Mouse (Mus musculus) MEL (cell line): ENCODE measurements at regions not wholly inside any gene's neighbourhood (a gene's known extent, or its start where the extent isn't known, plus 50 kb on each side); places are given as distances from the start of the nearest gene placed in this dataset.

Experiments
- DNase-seq: peaks from one replicate; pipeline ENCODE4 v3.0.0; 2011; ENCODE audit warnings: low read depth, low spot score
- H3K27ac ChIP-seq: 2 replicates; pipeline ENCODE4 v1.5.1; 2012; ENCODE audit warnings: low read depth, mild to moderate bottlenecking, control low read depth, low read length, moderate library complexity; ENCODE audit not compliant: control insufficient read depth
- H3K27me3 ChIP-seq, 2 experiments: fragments of 150-350 bp in 1 of 2; sonication (generic) in 1 of 2; 2 replicates each; pipeline ENCODE4 v1.6.1; 2012; ENCODE audit warnings: low read length in 2 of 2, mild to moderate bottlenecking in 2 of 2, improper control_type of control experiment in 1 of 2, moderate library complexity in 1 of 2; ENCODE audit not compliant: insufficient read depth in 2 of 2, control insufficient read depth in 1 of 2
- H3K36me3 ChIP-seq, 2 experiments: 2 replicates each; pipeline ENCODE4 v1.6.1; 2012 to 2014; ENCODE audit warnings: low read length in 2 of 2, improper control_type of control experiment in 1 of 2, inconsistent platforms in 1 of 2, mild to moderate bottlenecking in 1 of 2; ENCODE audit not compliant: insufficient read depth in 2 of 2, control insufficient read depth in 1 of 2
- H3K4me1 ChIP-seq, 2 experiments: fragments of 150-350 bp in 1 of 2; sonication (generic) in 1 of 2; 2 replicates each; pipeline ENCODE4 v1.6.1; 2012; ENCODE audit warnings: low read length in 2 of 2, improper control_type of control experiment in 1 of 2, mild to moderate bottlenecking in 1 of 2; ENCODE audit not compliant: insufficient read depth in 2 of 2, control insufficient read depth in 1 of 2
- H3K4me3 ChIP-seq, 2 experiments: fragments of 150-350 bp in 1 of 2; sonication (generic) in 1 of 2; 2 replicates each; pipeline ENCODE4 v1.5.1; 2012; ENCODE audit warnings: low read depth in 2 of 2, low read length in 2 of 2, mild to moderate bottlenecking in 2 of 2, moderate library complexity in 2 of 2, control low read depth in 1 of 2, improper control_type of control experiment in 1 of 2; ENCODE audit not compliant: control insufficient read depth in 1 of 2, insufficient read depth in 1 of 2
- H3K79me2 ChIP-seq: 2 replicates; pipeline ENCODE4 v1.6.1; 2012; ENCODE audit warnings: mild to moderate bottlenecking, low read length, moderate library complexity; ENCODE audit not compliant: control insufficient read depth, poor library complexity, insufficient read depth
- H3K9ac ChIP-seq: 2 replicates; pipeline ENCODE4 v1.6.1; 2012; ENCODE audit warnings: low read depth, mild to moderate bottlenecking, control low read depth, low read length, moderate library complexity; ENCODE audit not compliant: control insufficient read depth, poor library complexity, severe bottlenecking
- H3K9me3 ChIP-seq: fragments of 150-350 bp; sonication (generic); replicated peaks from 2 replicates; pipeline ENCODE4 v1.6.1; 2012; ENCODE audit warnings: mild to moderate bottlenecking, low read length, improper control_type of control experiment, moderate library complexity; ENCODE audit not compliant: insufficient read depth
- BHLHE40 ChIP-seq: IDR thresholded peaks from 2 replicates; pipeline ENCODE4 v1.6.1; 2012; ENCODE audit warnings: low read depth, mild to moderate bottlenecking, inconsistent platforms, low read length, improper control_type of control experiment, borderline replicate concordance
- CHD1 ChIP-seq: IDR thresholded peaks from 2 replicates; pipeline ENCODE4 v1.6.1; 2012; ENCODE audit warnings: low read depth, mild to moderate bottlenecking, inconsistent platforms, low read length, improper control_type of control experiment
- CHD2 ChIP-seq: IDR thresholded peaks from 2 replicates; pipeline ENCODE4 v1.6.1; 2011; ENCODE audit warnings: low read length, improper control_type of control experiment
- CTCF ChIP-seq, 3 experiments: IDR thresholded peaks in 2 of 3; conservative IDR thresholded peaks in 1 of 3; 2 replicates each; pipeline ENCODE4 v1.5.1; 2011 to 2012; ENCODE audit warnings: low read length in 3 of 3, low read depth in 2 of 3, mild to moderate bottlenecking in 2 of 3, improper control_type of control experiment in 1 of 3, inconsistent platforms in 1 of 3, mixed read lengths in 1 of 3, moderate library complexity in 1 of 3; ENCODE audit not compliant: control insufficient read depth in 1 of 3, insufficient read depth in 1 of 3, poor library complexity in 1 of 3, severe bottlenecking in 1 of 3
- EP300 ChIP-seq, 2 experiments: IDR thresholded peaks; 2 replicates each; pipeline ENCODE4 v1.6.1; 2011; ENCODE audit warnings: improper control_type of control experiment in 2 of 2, low read length in 2 of 2, low read depth in 1 of 2, mild to moderate bottlenecking in 1 of 2
- ETS1 ChIP-seq: IDR thresholded peaks from 2 replicates; pipeline ENCODE4 v1.6.1; 2012; ENCODE audit warnings: low read depth, mild to moderate bottlenecking, inconsistent platforms, low read length, improper control_type of control experiment, moderate library complexity
- GATA1 ChIP-seq: IDR thresholded peaks from 2 replicates; pipeline ENCODE4 v1.6.1; 2011; ENCODE audit warnings: low read depth, low read length, improper control_type of control experiment
- JUND ChIP-seq: IDR thresholded peaks from 2 replicates; pipeline ENCODE4 v1.6.1; 2011; ENCODE audit warnings: low read depth, mild to moderate bottlenecking, improper control_type of control experiment, low read length
- MAFK ChIP-seq: IDR thresholded peaks from 2 replicates; pipeline ENCODE4 v1.6.1; 2011; ENCODE audit warnings: low read depth, mild to moderate bottlenecking, low read length, improper control_type of control experiment, borderline replicate concordance
- MEF2A ChIP-seq: IDR thresholded peaks from 2 replicates; pipeline ENCODE4 v1.6.1; 2014; ENCODE audit warnings: low read depth, mild to moderate bottlenecking, inconsistent platforms, low read length, improper control_type of control experiment; ENCODE audit not compliant: poor library complexity, insufficient replicate concordance, severe bottlenecking; ENCODE audit errors: extremely low read depth
- MYC ChIP-seq: IDR thresholded peaks from 2 replicates; pipeline ENCODE4 v1.6.1; 2011; ENCODE audit warnings: low read depth, mild to moderate bottlenecking, low read length, improper control_type of control experiment, moderate library complexity
- POLR2AphosphoS2 ChIP-seq: IDR thresholded peaks from 2 replicates; pipeline ENCODE4 v1.6.1; 2011; ENCODE audit warnings: low read length, improper control_type of control experiment
- POLR2AphosphoS5 ChIP-seq: IDR thresholded peaks from 2 replicates; pipeline ENCODE4 v1.6.1; 2012; ENCODE audit warnings: low read depth, borderline replicate concordance, mild to moderate bottlenecking, inconsistent platforms, low read length, moderate library complexity, mixed read lengths
- RAD21 ChIP-seq: IDR thresholded peaks from 2 replicates; pipeline ENCODE4 v1.6.1; 2011; ENCODE audit warnings: mild to moderate bottlenecking, low read depth, low read length, improper control_type of control experiment
- TAL1 ChIP-seq: IDR thresholded peaks from 2 replicates; pipeline ENCODE4 v1.6.1; 2012; ENCODE audit warnings: mild to moderate bottlenecking, inconsistent platforms, low read length, moderate library complexity, mixed read lengths
- TCF12 ChIP-seq: IDR thresholded peaks from 2 replicates; pipeline ENCODE4 v1.6.1; 2014; ENCODE audit warnings: low read depth, mild to moderate bottlenecking, inconsistent platforms, low read length, improper control_type of control experiment, moderate library complexity
- UBTF ChIP-seq: IDR thresholded peaks from 2 replicates; pipeline ENCODE4 v1.6.1; 2012; ENCODE audit warnings: low read depth, mild to moderate bottlenecking, inconsistent platforms, low read length, improper control_type of control experiment, moderate library complexity, borderline replicate concordance; ENCODE audit not compliant: insufficient read depth
- ZKSCAN1 ChIP-seq: IDR thresholded peaks from 2 replicates; pipeline ENCODE4 v1.6.1; 2012; ENCODE audit warnings: low read depth, mild to moderate bottlenecking, inconsistent platforms, low read length, improper control_type of control experiment, moderate library complexity
- ZMIZ1 ChIP-seq: IDR thresholded peaks from 2 replicates; pipeline ENCODE4 v1.6.1; 2012; ENCODE audit warnings: low read depth, mild to moderate bottlenecking, inconsistent platforms, low read length, improper control_type of control experiment, moderate library complexity

- H3K9ac ChIP-seq, result no peak overlapping the region
- no peak overlapping the region for H3K27ac ChIP-seq
- no peaks in the 10 kb centered on the region for H3K79me2 ChIP-seq
- H3K36me3 ChIP-seq, result no peaks in the 10 kb centered on the region
- H3K9me3 ChIP-seq, result no peaks in the 10 kb centered on the region
- H3K4me1 ChIP-seq, result no peaks in the 10 kb centered on the region
- no peak overlapping the region for H3K4me3 ChIP-seq
- no peak for DNase-seq
- TF ChIP-seq JUND (no peak), UBTF (no peak), MAFK (no peak), MEF2A (no peak), CTCF (IDR thresholded peaks at IDR 0.05 in 2 of 3, conservative IDR thresholded peaks at IDR 0.05 in 1 of 3; ENCODE audit: control insufficient read depth in 1 of 3, insufficient read depth in 1 of 3, low read depth in 2 of 3, low read length in 3 of 3, poor library complexity in 1 of 3, severe bottlenecking in 1 of 3) (no peak), TCF12 (no peak), TAL1 (no peak), ETS1 (no peak), CHD2 (no peak), ZKSCAN1 (no peak), POLR2AphosphoS5 (no peak), RAD21 (no peak)
- H3K27me3 ChIP-seq, result no peaks in the 10 kb centered on the region
Observed at GRCm38 (mm10) chr17:4212586-4212985, 516.5 kb upstream of the Nox3 start.

DNA sequence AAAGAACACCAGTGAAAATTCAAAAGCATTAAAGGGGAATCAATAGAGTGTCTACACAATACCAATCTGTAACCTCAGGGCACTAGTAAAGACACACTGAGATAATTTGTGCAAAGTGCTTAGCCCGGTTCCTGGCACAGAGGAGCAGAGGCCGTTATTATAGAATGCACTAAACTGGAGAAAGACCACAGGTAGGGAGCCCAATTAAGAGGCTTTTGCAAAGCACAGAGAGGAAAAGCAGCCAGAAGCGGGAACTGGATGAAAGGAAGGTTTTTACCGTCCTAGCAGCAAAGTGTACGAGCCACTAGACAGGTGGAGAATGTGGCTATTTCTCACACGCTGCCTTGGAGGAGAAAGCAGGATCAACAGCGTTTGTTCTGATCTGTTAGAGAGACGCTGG lies 518.9 kb upstream of the Nox3 start:
- Histone ChIP-seq H3K4me1 (no peaks in the 10 kb centered on the region), H3K9me3 (no peaks in the 10 kb centered on the region), H3K79me2 (no peaks in the 10 kb centered on the region), H3K9ac (no peak overlapping the region), H3K27ac (no peak overlapping the region), H3K4me3 (no peak overlapping the region), H3K27me3 (no peaks in the 10 kb centered on the region), H3K36me3 (no peaks in the 10 kb centered on the region)
- DNase-seq, result no peak
- TF ChIP-seq GATA1, result no peak
- TF ChIP-seq BHLHE40, result no peak
- no peak for TF ChIP-seq POLR2AphosphoS2

DNA sequence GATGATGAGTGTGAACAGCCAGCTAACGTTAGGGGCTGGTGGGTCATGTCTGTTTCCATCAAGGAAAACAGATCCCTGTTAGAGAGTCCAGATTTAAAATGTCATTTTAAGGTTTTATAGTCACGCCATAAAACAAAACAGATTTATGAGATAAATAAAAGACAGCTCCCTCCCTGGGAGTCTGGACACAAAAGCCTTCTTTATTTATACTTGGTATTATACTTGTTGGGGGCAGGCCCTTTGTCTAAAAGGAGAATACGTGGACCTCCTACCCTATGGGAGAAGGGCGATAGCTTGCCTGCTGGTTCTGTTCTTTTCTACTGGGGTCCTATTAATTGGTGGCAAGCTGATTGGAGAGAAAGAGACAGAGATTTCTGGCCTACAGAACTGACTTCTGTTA lies 520.1 kb upstream of the Nox3 start:
- no peak for TF ChIP-seq EP300 (IDR thresholded peaks at IDR 0.05; ENCODE audit: low read depth in 1 of 2, low read length in 2 of 2)
- TF ChIP-seq ZMIZ1, result no peak
- TF ChIP-seq ETS1, result no peak
- TF ChIP-seq CHD1, result no peak
- TF ChIP-seq MYC, result no peak
- no peak for TF ChIP-seq MAFK
- no peak for TF ChIP-seq GATA1
- no peak for TF ChIP-seq BHLHE40
- TF ChIP-seq, all 39 proteins: peak for 0

More for the DNA sequence above, 520.1 kb upstream of the Nox3 start:
- no peak overlapping the region for H3K9ac ChIP-seq
- H3K27ac ChIP-seq, result no peak overlapping the region
- no peaks in the 10 kb centered on the region for H3K4me1 ChIP-seq
- no peak for DNase-seq
- no peaks in the 10 kb centered on the region for H3K9me3 ChIP-seq
- no peaks in the 10 kb centered on the region for H3K36me3 ChIP-seq
- H3K79me2 ChIP-seq, result no peaks in the 10 kb centered on the region
- H3K27me3 ChIP-seq, result no peaks in the 10 kb centered on the region
- no peak overlapping the region for H3K4me3 ChIP-seq
